Mouse (Mus musculus): ENCODE data around the gene Stac2. TPM values are rescaled to one million over a fixed set of nuclear protein-coding genes. Genes with fewer than 3 reads are reported as not detected.

The Stac2 gene
- total RNA-seq, 2 experiments from 2014 or later: 8.7 to 11.7 TPM

DNA sequence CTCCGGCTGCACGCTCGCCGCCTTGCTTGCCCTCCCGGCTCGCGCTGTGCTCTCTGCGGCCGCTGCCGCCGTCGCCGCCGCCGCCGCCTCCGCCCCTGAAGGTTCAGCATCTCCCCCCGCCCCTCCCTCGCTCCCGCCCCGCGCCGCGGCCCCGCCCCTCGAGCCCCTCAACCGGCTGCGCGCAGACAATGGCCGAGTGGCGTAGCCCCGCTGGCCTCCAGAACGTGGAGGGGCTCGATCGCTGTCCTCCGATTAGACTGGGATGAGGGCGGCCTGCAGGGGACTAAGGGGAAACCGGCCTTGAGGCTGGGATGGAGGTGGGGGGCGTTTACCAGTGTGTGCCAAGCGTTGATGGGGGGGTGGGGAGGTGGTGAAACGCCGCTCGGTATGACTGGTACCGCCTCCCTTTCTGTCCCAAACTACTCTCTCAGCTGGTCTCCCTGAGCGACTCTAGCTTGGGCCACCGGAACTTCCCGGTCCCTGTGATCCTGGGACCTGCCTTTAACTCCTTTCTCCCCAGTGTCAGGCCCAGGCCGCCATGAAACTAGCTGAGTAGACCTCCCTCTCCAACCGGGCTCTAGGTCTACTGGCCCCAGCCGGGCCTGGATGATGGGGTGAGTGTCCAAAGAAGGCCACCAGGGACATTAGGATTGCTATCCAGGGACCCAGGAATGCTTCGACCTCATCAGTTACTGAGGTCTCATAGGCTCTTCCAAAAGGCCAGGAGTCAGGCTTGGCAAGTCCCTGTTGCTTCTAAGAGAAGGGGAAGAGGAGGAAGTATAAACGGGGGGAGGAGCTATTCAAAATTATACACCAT, 30.5 kb downstream of the Stac2 start, which contains the start of gene Cacnb1:
Gene Cacnb1 (minus strand): TSS at position 480 of the 817 bp plus-strand sequence.
- intact Hi-C loops (cut with DNase I): no loop called here

DNA sequence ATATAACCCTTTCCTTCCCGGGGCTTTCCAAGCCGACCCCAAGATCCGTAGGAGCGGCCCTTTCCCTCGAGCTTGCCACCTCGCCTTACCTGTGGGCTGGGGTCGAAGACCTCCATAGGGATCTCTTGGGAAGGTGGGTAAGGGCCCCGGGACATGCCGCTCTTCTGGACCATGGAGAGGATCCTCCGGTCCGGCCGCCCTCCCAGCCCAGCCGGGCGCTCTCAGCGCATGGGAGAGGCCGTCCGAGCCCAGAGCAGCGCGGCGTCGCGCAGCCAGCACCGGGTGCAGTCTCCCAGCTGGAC, 31.1 kb downstream of the Stac2 start:
- DNase-seq: no peak
- intact Hi-C loops (cut with DNase I): no loop called here

More for the DNA sequence above, 30.5 kb downstream of the Stac2 start, which contains the start of gene Cacnb1:
- peak; percentile 86 for DNase-seq

DNA sequence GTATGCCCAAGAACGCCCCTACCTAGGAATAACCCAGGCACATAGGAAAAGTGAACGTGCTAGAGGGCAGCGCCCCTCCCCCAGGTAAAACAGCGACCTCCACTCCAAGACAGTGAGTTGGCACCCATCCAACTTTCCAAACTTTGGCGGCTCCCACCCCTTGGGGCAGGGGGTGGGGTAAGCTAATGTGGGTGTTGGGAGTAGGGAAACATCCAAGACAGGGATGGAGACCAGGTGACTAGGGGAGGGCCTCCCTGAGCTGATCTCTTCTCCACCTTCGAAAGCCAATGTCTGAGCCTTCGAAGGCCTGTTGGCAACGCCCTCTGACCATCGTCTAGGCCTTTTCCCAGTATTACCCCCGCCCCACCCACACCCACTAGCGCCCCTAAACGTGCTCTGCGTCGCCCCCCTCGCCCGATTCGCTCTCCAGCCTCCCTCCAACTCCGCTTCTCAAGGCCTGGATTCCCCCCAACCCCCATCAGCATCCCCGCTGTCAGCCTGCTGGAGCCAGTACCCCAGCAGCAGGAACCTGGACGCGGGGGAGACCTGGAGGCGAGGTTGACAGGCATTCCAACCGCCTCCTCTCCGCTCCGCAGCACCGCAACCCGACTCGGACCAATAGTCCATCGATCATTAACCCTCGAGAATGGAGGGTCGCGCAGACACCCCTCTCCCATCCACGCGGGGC, 31.6 kb downstream of the Stac2 start:
- peak; percentile 61 for DNase-seq

DNA sequence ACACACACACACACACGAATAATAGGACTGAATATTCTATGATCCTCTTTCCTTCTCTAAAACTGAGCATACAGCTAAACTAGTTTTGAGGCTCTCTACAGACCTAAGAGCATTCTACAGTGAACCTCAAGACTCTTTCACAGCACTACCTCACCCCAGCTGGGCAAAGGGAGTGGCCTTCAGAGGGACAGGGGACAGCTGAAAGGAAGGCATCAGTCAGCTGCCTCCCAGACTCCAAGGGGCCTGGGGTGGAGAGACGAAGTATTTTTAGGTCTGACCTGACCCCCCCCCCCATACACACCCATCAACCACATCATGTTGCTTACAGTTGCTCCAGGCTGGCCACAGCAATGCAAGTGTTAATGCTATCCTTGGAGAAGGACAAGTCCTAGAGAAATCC, 32.1 kb downstream of the Stac2 start:
- DNase-seq: no peak
- intact Hi-C loops (cut with DNase I): no loop called here

More for the DNA sequence above, 31.6 kb downstream of the Stac2 start:
- intact Hi-C loops (cut with DNase I): no loop called here

DNA sequence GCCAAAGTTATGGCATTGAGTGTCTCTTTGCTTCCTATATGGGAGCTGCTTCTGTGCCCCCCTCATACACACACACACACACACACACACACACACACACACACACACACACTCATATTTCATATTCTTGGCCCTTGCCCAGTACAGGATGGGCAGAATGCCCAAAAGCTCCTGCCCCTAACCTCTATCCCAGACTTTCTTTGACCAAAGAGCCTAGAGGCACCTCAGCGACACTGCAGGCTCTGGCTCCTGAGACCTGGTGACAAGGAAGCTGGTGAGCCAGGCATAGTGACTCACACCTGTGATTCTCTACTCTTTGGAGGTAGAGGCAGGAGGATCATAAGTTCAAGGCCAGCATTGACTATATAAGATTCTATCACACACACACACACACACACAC, 32.6 kb downstream of the Stac2 start:
- intact Hi-C loops (cut with DNase I): no loop called here
- no peak for DNase-seq

DNA sequence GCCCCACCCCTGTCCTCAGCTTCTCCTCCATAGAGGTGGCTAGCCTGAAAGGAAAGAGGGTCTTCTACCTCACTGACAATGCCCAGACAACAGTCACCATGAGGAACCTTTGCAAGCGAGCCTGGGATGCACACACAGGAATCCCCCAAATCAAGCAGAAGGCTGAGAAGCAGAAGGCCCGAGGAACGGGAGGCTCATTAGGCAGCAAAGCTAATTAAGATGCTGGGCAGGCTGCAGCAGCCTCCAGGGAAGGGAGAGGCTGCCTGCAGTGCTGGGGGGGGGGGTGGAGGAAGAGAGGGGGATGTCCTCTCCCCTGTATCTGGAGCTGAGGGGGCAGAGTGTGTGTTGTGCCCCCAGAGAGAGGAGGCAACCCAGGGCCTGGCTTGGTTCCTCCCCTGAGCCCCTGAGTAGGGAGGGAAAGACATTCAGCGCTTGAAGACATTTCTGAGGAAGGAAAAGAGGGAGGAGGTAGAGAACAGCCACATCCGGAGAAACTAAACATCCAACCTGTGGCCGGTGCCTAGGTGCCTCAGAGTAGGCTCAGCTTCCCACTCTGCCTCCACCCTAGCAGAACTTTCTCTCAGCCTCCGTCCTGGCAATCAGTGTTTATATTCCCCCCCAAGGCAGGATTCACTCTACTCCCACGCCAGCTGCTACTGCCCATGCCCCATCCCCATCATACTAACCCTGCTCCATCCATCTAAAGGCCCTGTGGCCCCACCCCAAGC, 33.2 kb downstream of the Stac2 start:
- no peak for DNase-seq
- intact Hi-C loops (cut with DNase I): no loop called here

DNA sequence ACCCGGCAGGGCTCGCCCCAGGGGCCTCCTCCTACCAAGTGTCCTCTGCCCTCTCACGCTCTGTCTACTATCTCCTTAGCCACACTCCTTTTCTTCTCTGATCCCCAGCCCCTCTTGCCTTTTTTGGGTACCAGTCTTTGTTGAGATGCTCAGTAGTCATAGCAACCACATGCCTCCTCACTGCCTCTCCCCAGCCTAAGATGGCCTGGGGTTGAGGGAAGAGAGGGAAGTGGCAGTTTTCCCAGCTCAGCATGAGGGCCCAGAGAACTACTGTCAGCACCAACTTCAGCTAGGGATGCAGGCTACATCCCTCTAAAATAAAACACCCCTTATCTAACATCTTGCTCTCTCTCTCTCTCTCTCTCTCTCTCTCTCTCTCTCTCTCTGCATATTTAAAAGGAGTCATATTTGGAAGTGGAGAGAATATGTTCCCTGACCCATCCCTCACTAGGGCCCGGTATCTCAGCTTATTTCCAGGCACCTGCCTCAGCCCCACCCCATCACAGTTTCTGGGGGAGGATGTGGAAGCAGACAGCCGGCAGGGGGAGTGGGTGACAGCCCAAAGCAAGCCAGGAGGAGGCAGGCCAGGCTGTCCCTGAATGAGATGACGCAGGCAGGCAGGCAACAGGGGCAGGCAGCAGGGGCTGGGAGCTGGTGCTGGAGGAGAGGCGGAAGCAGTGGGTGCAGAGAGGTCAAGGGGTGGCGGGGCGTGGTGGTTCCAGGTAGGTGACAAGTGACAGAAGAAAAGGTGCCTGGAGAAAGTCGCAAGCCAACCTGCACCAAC, 34.2 kb downstream of the Stac2 start:
- DNase-seq: peak; percentile 55
- intact Hi-C loops (cut with DNase I): no loop called here

DNA sequence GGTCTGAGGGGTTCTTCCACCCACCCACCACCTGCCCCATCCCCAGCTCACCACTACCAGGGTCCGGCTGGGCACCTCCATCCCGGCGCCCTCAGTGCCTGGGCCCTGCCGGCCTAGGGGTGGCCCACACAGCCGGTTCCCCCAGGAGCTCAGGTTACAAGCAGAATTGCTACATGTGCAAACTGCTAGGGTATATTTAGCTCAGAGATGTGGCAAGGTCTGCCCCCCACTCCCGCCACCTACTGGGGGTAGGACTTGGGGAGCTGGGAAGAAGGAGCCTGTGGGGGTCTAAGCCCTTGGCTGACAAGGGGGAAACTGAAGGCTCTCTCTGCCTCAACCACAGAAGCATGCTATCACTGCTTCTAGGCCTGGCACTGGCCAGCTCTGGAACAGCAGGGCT, 35.0 kb downstream of the Stac2 start:
- DNase-seq: no peak

DNA sequence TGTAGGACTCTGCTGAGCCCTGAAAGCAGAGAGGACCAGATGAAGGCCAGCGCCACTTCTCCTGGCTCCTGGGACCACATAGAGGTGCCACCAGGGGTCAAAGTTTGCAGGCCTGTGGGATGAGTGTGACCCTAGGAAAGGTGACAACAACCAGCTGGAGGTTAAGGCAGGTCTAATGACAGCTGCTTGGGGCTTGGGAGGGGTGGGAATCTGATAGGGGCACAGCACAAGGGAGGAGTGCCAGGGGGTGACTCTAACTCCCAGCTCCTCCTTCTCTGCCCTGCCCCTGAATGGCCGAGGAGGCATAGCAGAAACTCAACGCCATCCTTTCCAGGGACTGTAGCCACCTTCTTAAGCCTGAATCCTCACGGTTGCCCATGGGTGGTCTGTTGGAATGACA, 36.4 kb downstream of the Stac2 start:
- intact Hi-C loops (cut with DNase I): no loop called here
- no peak for DNase-seq

More for the DNA sequence above, 35.0 kb downstream of the Stac2 start:
- intact Hi-C loops (cut with DNase I): no loop called here

DNA sequence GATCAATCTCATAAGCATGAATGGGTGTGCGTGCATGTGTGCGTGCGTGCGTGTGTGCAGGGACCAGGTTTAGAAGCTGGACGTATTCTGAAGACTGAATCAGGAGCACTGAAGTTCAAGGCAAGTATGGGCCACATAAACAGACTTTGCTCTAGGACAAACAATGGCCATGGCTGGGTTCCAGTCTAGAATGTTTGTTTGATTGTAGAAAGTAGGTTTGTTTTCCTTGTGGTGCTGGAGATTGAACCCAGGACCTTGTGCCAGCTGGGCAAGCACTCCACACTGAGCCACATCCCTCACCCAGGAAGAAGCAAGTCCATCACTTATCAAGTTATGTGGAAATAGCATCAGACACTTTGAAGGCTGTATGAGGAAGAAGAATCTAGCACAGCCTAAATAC, 37.1 kb downstream of the Stac2 start:
- intact Hi-C loops (cut with DNase I): no loop called here
- no peak for DNase-seq

DNA sequence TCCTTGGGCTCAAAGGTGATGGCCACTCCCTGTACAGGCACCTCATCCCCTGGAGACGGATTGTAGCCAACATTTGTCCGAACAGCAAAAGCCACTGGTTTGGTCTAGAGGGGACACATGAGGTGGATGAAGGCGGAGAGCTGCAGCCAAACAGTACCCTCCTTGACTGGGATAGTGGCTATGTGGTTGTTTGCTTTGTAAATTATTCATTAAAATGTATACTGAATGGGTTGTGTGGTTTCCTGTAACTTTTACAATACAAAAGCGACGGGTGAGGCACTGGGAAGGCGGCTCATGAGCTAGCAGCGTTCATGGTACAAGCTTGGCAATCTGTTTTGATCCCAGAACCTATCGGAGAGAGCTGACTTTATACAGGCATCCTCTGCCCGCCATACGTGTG, 40.4 kb downstream of the Stac2 start:
- no peak for DNase-seq
- intact Hi-C loops (cut with DNase I): no loop called here

DNA sequence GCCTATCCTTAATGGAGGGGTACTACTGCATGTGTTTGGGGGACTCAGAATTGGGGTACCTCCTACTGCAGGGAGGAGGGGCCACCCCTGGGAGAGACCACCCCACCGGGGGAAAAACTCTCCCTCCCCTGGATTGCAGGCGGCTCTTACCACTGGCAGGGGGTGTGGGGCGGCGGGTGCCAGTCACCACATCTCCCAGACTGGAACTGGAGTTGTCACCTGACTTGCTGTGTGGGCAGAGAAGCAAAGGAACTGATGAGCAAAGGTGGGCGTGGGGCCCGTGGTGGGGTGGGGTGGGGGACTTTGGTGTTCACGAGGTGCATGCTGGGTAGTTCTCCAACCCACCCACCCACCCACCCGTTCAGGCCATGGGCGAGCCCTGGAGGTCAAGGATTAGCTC, 41.5 kb downstream of the Stac2 start:
- intact Hi-C loops (cut with DNase I): no loop called here
- DNase-seq: no peak

DNA sequence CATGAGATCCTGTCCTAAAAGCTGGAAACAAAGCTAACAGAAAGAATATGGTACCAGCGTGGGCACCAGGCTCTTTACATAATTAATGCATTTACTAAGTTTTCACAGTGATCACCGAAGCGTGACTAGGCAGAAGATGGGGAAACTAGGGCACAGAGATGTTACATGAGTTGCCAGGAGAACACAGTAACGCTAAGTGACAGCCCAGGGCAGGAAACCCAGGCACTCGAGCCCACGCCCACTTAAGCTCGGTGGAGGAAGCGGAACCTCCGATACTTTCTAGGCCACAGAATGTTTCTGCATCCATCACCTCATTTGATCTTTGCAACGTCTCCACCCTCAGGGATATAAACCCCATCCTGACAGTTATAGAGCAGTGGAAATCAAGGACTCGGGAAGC, 45.2 kb downstream of the Stac2 start:
- intact Hi-C loops (cut with DNase I): no loop called here
- DNase-seq: no peak

DNA sequence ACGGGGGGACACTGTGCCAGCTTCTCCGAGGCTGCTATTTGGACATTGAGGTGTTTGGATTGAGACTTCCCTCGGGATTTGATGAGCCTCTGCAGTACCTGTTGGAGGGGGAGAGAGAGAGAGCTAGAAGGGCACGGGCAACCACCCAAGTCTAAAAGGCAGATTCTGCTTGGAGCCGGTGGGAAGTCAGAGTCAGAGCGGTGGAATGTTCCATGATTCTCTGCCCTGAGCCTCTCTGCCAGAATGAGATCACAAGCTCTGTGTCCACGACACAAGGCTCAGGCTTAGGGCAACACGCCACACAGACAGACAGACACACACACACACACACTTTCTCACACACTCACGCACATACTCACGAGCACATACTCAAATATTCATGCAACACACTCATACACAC, 47.6 kb downstream of the Stac2 start:
- no peak for DNase-seq
- intact Hi-C loops (cut with DNase I): no loop called here

DNA sequence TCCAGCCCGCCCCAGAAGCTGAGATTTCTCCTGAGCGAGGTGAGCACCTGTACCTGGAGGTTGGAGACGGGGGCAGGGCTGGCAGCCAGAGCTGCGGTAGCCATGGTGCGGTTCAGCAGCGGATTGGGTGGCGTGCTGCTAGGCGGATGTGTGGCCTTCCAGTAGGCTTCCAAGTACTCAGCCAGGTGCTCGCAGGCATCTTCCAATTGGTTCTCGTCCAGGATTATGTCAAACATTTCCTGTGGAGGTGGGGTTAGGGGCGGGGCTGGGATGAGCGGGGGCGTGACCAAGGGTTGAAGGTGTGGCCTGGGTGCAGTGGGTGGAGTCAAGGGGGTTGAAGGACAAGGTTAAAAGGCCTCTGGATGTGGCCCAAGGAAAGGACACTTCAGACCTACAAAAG, 48.2 kb downstream of the Stac2 start:
- intact Hi-C loops (cut with DNase I): no loop called here

DNA sequence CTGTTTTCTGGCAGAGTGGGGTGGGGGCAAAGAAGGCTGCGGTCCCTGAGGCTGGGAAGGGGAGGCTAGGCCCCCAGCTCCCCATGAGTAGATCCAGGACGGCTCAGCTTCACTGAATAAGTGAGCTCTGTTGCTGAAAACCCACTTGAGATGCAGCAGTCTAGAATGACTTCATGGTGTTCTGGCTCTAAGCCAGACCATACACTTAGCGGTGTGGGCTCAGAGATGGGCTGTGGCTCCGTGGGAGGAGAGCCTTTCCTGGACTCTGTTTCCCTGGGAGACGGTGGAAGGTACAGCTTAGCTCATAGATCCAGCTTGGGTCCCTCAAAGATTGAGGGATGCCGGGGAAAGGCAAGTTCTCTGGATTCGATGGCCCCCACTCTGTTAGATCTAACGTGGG, 49.1 kb downstream of the Stac2 start:
- no peak for DNase-seq
- intact Hi-C loops (cut with DNase I): no loop called here

More for the DNA sequence above, 48.2 kb downstream of the Stac2 start:
- no peak for DNase-seq

DNA sequence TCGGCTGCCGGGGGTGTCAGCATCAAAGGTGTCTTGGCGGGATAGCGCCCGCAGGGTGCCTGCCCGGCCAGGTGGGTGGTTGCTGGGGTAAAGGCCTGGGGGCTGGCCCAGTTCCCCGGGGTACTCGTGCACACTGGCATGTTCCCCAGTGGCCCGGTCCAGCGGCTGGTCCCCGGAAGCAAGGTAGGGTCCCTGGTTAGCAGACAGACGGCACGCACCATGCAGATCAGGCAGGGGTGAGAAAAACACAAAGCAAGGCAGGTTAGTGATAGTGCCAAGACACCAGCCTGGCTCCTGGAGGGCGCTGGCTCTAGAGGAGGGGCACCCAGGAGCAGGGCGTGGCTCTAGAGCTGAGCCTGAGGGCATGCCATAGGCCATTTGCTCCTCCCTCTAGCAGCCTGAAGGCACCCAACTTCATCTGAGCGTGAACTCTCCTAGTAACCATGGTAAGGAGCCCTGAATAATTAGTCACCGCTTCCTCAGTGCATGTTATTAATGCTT, 50.0 kb downstream of the Stac2 start:
- DNase-seq: no peak
- intact Hi-C loops (cut with DNase I): no loop called here

DNA sequence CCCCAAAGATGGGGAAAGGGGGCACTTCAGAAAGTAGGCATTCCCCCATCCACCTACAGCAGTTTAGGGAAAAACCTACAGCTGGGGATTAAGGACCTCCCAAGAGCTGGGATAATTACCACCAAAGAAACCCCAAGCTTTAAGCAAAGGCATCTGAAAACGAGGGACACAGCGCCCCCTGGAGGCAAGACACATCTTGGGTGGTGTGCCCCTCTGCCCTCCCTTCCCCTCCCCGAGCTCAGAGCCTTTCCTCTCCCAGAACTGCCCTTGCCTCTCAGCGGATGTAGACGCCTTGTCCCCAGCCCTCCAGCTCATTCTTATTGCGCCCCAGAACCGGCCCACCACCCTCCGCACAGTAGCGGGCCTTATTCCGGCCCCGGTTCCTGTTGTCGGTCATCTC, 50.6 kb downstream of the Stac2 start:
- DNase-seq: peak; percentile 89
- intact Hi-C loops (cut with DNase I): no loop called here

DNA sequence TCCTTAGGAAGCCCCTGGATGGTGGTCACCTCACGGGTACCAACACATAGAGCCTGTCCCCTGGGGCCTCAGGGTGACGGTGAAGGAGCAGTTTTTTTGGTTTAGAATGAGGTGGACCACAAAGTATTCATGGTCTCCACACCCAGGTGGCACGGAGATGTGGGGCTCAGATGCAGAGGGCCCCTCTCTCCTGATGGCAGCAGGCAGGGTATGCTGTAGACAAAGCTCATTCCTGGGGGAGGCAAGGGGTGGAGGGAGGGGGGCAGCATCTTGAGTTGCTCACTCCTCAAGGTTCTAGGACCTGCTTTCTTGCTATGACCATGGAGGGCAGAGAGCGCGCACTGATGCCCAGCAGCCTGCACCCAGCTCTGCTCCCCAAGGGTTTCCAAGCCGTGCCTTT, 51.3 kb downstream of the Stac2 start:
- no peak for DNase-seq
- intact Hi-C loops (cut with DNase I): no loop called here

DNA sequence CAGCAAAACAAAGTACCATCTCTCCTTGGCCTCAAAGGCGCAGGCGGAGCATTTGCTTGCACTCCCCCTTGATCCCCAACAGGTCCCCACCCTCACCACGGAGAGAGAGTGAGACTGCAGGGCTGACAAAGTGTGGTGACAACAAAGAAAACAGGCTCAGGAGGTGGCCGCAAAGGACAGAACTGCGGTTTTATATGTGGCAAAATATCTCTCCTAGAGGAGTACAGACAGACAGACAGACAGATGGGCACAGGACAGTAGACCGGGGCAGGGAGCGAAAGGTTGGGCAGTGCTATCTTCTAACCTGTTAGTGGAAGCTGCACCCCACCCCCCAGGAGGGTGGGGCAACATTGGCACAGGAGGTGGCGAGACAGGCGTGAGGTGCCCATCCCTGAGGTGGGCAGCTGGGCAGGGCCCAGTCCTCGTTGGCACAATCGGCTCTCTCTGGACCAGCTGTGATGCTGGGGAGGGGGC, 51.9 kb downstream of the Stac2 start:
- intact Hi-C loops (cut with DNase I): no loop called here

More for the DNA sequence above, 51.9 kb downstream of the Stac2 start:
- DNase-seq: no peak
